Mouse (Mus musculus) kidney, postnatal 0 days (tissue): Measurements from ENCODE around the gene Spink8. TPM values are rescaled to one million over a fixed set of nuclear protein-coding genes. Genes with fewer than 3 reads are reported as not detected.

Experiments
- ATAC-seq: fragments of 200-750 bp; cut with Nextera tagmentation; replicated peaks from 2 replicates; pipeline ENCODE4 v1.8.0; 2017; ENCODE audit warnings: low read depth, moderate number of reproducible peaks, moderate TSS enrichment, moderate library complexity; ENCODE audit not compliant: low FRiP score
- DNase-seq: peaks from one replicate; pipeline ENCODE4 v3.0.0-alpha.2; 2016; ENCODE audit warnings: low spot score
- H3K27ac ChIP-seq: fragments of 300-500 bp; sonication (generic); 2 replicates; pipeline ENCODE4 v1.5.1; 2014; ENCODE audit warnings: mild to moderate bottlenecking
- H3K27me3 ChIP-seq: fragments of 300-500 bp; sonication (generic); 2 replicates; pipeline ENCODE4 v1.6.1; 2014; ENCODE audit warnings: low read length, mixed read lengths; ENCODE audit not compliant: insufficient read depth
- H3K36me3 ChIP-seq: fragments of 300-500 bp; sonication (generic); 2 replicates; pipeline ENCODE4 v1.6.1; 2014; ENCODE audit warnings: low read length, mixed read lengths; ENCODE audit not compliant: insufficient read depth
- H3K4me1 ChIP-seq: fragments of 300-500 bp; sonication (generic); replicated peaks from 2 replicates; pipeline ENCODE4 v1.6.1; 2014; ENCODE audit warnings: antibody characterized with exemption, low read length, mixed read lengths; ENCODE audit not compliant: insufficient read depth
- H3K4me2 ChIP-seq: fragments of 300-500 bp; sonication (generic); 2 replicates; pipeline ENCODE4 v1.6.1; 2014; ENCODE audit warnings: mild to moderate bottlenecking, low read length, moderate library complexity, mixed read lengths
- H3K4me3 ChIP-seq: fragments of 300-500 bp; sonication (generic); replicated peaks from 2 replicates; pipeline ENCODE4 v1.5.1; 2014; ENCODE audit warnings: low read depth, low read length
- H3K9ac ChIP-seq: fragments of 300-500 bp; sonication (generic); 2 replicates; pipeline ENCODE4 v1.6.1; 2014; ENCODE audit warnings: low read depth, low read length
- H3K9me3 ChIP-seq: fragments of 300-500 bp; sonication (generic); replicated peaks from 2 replicates; pipeline ENCODE4 v1.6.1; 2016; ENCODE audit warnings: low read length, inconsistent platforms, mixed read lengths
- CTCF ChIP-seq: IDR thresholded peaks from 2 replicates; pipeline ENCODE4 v1.5.1; 2016; ENCODE audit warnings: antibody characterized with exemption, low read depth, mild to moderate bottlenecking, moderate library complexity
- WGBS: fragments of 180-500 bp; shearing (Covaris S2); extraction: QIAGEN DNeasy Blood & Tissue Kit; methylation state at CpG from one replicate; pipeline ENCODE4 v1.1.7; 2014; 5-methylcytosine and 5-hydroxymethylcytosine counted together
- polyA plus RNA-seq: library from polyadenylated mRNA; unstranded; fragments of >200 nt; fragmentation: Nextera tagmentation; extraction: Ambion mirVana; gene quantifications from 2 replicates; pipeline ENCODE4 v1.2.1, GENCODE M21; 2015

The Spink8 gene
- polyA plus RNA-seq, 1 experiment from 2014 or later = 206 TPM

DNA sequence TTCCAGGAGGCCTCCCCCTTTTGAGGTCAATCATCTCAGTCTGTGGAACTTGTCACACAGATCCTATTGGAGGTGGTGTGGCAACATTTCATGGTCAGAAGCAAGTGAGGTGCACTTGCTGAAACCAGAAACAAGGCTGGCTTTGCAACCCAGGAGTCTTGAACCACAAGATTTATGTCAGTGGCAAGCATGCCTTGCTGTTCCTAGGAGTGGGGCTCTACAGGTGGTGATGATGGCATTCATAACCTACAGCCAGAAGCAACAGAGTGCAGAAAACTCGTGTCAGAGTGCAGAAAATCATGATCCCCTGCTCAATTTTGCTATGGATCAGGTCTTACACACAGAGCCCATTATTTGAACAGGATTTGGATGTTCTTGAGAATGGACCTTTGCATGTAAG, 5.8 kb upstream of the Spink8 start:
- ATAC-seq = 0 out of 2 replicates have a peak, but pooled peaks have one; percentile 21
- WGBS = 16% methylated on average over 1 of the region's 1 CpGs

DNA sequence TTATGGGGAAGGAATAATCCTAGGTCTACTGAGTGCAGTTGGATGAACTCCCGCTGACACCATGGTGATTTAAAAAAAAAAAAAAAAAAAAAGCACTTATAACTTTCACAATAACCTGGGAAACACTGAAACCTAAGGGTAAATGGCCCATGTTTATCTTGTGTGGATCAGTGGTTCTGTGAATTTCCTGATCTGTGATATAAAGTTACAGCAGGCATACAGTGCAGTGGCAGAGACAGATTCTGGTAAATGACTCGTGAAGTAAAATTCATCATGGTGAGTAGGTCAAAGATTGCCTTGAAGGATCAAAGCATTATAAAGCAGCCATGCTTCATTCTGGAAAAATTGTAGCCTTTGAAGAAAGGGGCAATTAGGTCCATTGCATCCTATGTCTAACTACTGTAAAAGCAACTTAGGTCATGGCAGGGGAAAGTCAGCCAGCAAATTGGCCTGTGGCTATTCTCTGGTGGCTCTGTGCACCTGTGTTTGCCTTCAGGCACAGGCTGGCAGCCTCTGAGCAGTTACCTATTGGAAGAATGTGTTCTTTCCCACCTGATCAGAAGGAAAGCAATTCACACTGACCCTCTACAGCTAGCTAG, 5.3 kb upstream of the Spink8 start:
- no peaks in the 10 kb centered on the region for H3K36me3 ChIP-seq
- H3K4me2 ChIP-seq = no peak overlapping the region
- ATAC-seq (peak; percentile 71), DNase-seq (peak; percentile 69)
- H3K9me3 ChIP-seq = no peaks in the 10 kb centered on the region
- H3K4me1 ChIP-seq = peaks cover 9% of the 10 kb centered on the region; the same call in 1 of the 2 replicates
- no peak overlapping the region for H3K4me3 ChIP-seq
- WGBS = 27% methylated on average over 2 of the region's 2 CpGs
- no peaks in the 10 kb centered on the region for H3K27me3 ChIP-seq
- H3K27ac ChIP-seq = peak overlapping the region; percentile 66; the same call in 1 of the 2 replicates
- no peak for TF ChIP-seq CTCF
- H3K9ac ChIP-seq = no peak overlapping the region

More for the DNA sequence above, 5.8 kb upstream of the Spink8 start:
- DNase-seq = peak; percentile 18
- no peak overlapping the region for H3K4me2 ChIP-seq
- H3K9ac ChIP-seq = no peak overlapping the region
- H3K36me3 ChIP-seq = no peaks in the 10 kb centered on the region
- H3K27ac ChIP-seq = peak overlapping the region; percentile 66; the same call in 1 of the 2 replicates
- H3K4me1 ChIP-seq = peaks cover 9% of the 10 kb centered on the region; the same call in 1 of the 2 replicates
- H3K27me3 ChIP-seq = no peaks in the 10 kb centered on the region
- TF ChIP-seq CTCF = no peak
- H3K9me3 ChIP-seq = no peaks in the 10 kb centered on the region
- H3K4me3 ChIP-seq = no peak overlapping the region

DNA sequence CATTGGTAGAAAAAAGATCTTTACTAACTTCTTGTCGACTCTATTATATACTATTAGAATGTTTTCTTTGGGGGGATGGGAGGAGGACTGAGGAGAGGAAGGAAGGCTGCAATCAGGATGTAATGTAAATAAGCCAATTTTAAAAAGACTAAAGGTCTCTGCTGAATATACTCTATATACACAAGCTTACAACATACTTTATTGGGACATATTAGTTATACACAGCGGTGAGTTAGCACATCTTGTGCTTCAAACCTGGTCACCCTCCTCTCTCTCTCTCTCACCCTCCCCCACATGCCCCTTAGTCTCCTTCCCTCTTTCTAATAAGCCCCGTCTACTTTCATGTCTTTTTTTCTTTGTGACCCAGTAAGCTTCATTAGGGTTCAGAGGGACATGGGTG, 4.2 kb upstream of the Spink8 start:
- 13% methylated on average over 3 of the region's 3 CpGs for WGBS
- peaks cover 9% of the 10 kb centered on the region; the same call in 1 of the 2 replicates for H3K4me1 ChIP-seq
- no peak for ATAC-seq
- peak; percentile 43 for DNase-seq
- no peak overlapping the region for H3K4me3 ChIP-seq
- no peaks in the 10 kb centered on the region for H3K36me3 ChIP-seq
- H3K4me2 ChIP-seq = peak overlapping the region; percentile 18; the same call in 1 of the 2 replicates
- H3K9me3 ChIP-seq = no peaks in the 10 kb centered on the region
- no peak overlapping the region for H3K9ac ChIP-seq
- no peak for TF ChIP-seq CTCF
- peak overlapping the region; percentile 70 for H3K27ac ChIP-seq
- H3K27me3 ChIP-seq = no peaks in the 10 kb centered on the region

DNA sequence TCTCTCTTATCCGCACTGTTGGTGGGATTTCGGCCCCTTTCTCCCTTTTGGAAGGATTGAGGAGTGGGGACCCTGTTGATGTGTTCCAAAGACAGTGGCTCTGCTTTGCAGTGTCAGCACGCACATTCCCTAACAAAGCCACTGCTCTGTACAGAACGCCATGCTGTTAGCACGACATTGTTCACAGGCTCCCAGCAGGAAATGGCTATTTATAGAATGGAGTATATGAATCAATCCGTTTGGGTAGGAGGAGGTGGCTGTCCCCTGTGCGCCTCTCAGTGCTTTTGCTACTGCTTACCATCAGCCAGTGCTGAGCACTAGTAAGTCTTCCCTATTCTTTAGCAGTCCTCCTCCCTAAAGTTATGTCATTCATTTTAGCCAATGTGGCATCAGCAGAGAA, 1.3 kb downstream of the Spink8 start:
- no peaks in the 10 kb centered on the region for H3K27me3 ChIP-seq
- no peaks in the 10 kb centered on the region for H3K36me3 ChIP-seq
- WGBS = 50% methylated on average over 7 of the region's 7 CpGs
- peak overlapping the region; percentile 51; the same call in 1 of the 2 replicates for H3K27ac ChIP-seq
- H3K4me3 ChIP-seq = no peak overlapping the region
- no peak for TF ChIP-seq CTCF
- H3K9me3 ChIP-seq = no peaks in the 10 kb centered on the region
- DNase-seq = peak; percentile 77
- no peak overlapping the region for H3K9ac ChIP-seq
- H3K4me1 ChIP-seq = 0 out of 2 replicates have a peak, but pooled peaks cover under 1% of the 10 kb centered on the region
- no peak overlapping the region for H3K4me2 ChIP-seq
- ATAC-seq = no peak

DNA sequence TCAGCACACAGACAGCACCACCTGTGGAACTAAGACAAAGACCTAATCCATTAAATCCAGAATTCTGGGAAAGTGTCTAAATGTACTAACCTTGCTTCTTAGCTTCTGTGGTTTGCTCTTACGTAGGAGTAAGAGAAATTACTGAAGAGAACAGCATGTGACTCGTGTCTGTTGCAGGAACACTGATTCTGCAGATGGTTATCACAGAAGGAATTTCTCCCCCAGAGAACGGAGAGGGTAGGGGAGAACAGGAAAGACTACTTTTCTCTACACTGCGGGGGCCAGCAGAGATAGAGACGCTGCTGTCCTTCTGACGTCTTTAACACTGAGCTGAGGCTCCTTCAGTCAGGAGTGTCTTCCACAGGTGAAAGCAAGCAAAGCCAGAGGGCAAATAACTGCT, 4.3 kb downstream of the Spink8 start:
- no peaks in the 10 kb centered on the region for H3K4me1 ChIP-seq
- no peak overlapping the region for H3K9ac ChIP-seq
- TF ChIP-seq CTCF = no peak
- DNase-seq = no peak
- H3K27ac ChIP-seq = no peak overlapping the region
- H3K4me2 ChIP-seq = no peak overlapping the region
- WGBS = 46% methylated on average over 6 of the region's 6 CpGs
- no peak overlapping the region for H3K4me3 ChIP-seq
- no peaks in the 10 kb centered on the region for H3K9me3 ChIP-seq
- no peaks in the 10 kb centered on the region for H3K27me3 ChIP-seq
- no peaks in the 10 kb centered on the region for H3K36me3 ChIP-seq
- no peak; the same call in 1 of the 2 replicates for ATAC-seq

DNA sequence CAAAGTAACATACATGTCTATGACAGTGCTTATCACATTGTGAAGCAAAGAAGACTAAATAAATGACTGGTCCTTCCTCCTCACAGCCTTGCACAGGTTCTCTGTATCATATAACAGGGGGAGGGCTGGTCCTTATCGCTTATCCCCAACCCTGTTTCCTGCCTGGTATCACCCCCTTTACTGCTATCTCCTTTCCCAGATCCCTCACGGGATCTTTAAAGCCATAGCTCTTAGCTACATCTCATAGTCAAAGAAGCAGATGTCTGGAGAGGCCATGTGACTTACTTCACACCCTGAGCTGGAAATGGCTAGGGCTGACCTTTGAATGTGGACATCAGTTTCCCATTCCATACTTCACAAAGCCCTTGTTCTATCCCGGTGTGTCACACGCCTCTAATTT, 13.7 kb downstream of the Spink8 start:
- ATAC-seq (no peak), DNase-seq (no peak)
- H3K27ac ChIP-seq = no peak overlapping the region
- no peak overlapping the region for H3K9ac ChIP-seq
- WGBS = 52% methylated on average over 4 of the region's 4 CpGs
- no peaks in the 10 kb centered on the region for H3K27me3 ChIP-seq
- no peak overlapping the region for H3K4me2 ChIP-seq
- H3K9me3 ChIP-seq = no peaks in the 10 kb centered on the region
- H3K4me1 ChIP-seq = no peaks in the 10 kb centered on the region
- no peak overlapping the region for H3K4me3 ChIP-seq
- H3K36me3 ChIP-seq = 0 out of 2 replicates have a peak, but pooled peaks cover 3% of the 10 kb centered on the region
- no peak for TF ChIP-seq CTCF
